Mouse (Mus musculus) lung, embryonic 16.5 days (tissue): ENCODE results near the gene Fos. TPM values are rescaled to one million over a fixed set of nuclear protein-coding genes. Genes with fewer than 3 reads are reported as not detected.

Experiments
- ATAC-seq: fragments of 200-750 bp; cut with Nextera tagmentation; 2 replicates; pipeline ENCODE4 v1.8.0; 2017; ENCODE audit warnings: low read depth, mild to moderate bottlenecking, moderate library complexity
- H3K27ac ChIP-seq: fragments of 300-500 bp; sonication (generic); 2 replicates; pipeline ENCODE4 v1.5.1; 2014; ENCODE audit warnings: mild to moderate bottlenecking, control low read depth, low read length
- H3K27me3 ChIP-seq: fragments of 300-500 bp; sonication (generic); 2 replicates; pipeline ENCODE4 v1.6.1; 2014; ENCODE audit warnings: low read depth, low read length, mixed read lengths; ENCODE audit not compliant: control insufficient read depth, insufficient read depth
- H3K36me3 ChIP-seq: fragments of 300-500 bp; sonication (generic); 2 replicates; pipeline ENCODE4 v1.6.1; 2014; ENCODE audit warnings: low read length; ENCODE audit not compliant: control insufficient read depth, insufficient read depth
- H3K4me1 ChIP-seq: fragments of 300-500 bp; sonication (generic); replicated peaks from 2 replicates; pipeline ENCODE4 v1.6.1; 2014; ENCODE audit warnings: low read length, mixed read lengths; ENCODE audit not compliant: control insufficient read depth, insufficient read depth
- H3K4me2 ChIP-seq: fragments of 300-500 bp; sonication (generic); 2 replicates; pipeline ENCODE4 v1.6.1; 2014; ENCODE audit warnings: low read depth, low read length, control low read depth
- H3K4me3 ChIP-seq: fragments of 300-500 bp; sonication (generic); 2 replicates; pipeline ENCODE4 v1.5.1; 2014; ENCODE audit warnings: mild to moderate bottlenecking, low read length, control low read depth
- H3K9ac ChIP-seq: fragments of 300-500 bp; sonication (generic); 2 replicates; pipeline ENCODE4 v1.6.1; 2014; ENCODE audit warnings: low read length, control low read depth
- H3K9me3 ChIP-seq: fragments of 300-500 bp; sonication (generic); 2 replicates; pipeline ENCODE4 v1.6.1; 2016; ENCODE audit warnings: low read length; ENCODE audit not compliant: control insufficient read depth
- WGBS: fragments of 180-500 bp; shearing (Covaris S2); extraction: QIAGEN DNeasy Blood & Tissue Kit; methylation state at CpG from one replicate; pipeline ENCODE4 v1.1.7; 2014; 5-methylcytosine and 5-hydroxymethylcytosine counted together
- polyA plus RNA-seq: library from polyadenylated mRNA; unstranded; fragments of >200 nt; fragmentation: Nextera tagmentation; extraction: Ambion mirVana; gene quantifications from 2 replicates; pipeline ENCODE4 v1.2.1, GENCODE M21; 2015

Gene Fos
- 6.8 and 7.9 TPM in 2 replicates for polyA plus RNA-seq

DNA sequence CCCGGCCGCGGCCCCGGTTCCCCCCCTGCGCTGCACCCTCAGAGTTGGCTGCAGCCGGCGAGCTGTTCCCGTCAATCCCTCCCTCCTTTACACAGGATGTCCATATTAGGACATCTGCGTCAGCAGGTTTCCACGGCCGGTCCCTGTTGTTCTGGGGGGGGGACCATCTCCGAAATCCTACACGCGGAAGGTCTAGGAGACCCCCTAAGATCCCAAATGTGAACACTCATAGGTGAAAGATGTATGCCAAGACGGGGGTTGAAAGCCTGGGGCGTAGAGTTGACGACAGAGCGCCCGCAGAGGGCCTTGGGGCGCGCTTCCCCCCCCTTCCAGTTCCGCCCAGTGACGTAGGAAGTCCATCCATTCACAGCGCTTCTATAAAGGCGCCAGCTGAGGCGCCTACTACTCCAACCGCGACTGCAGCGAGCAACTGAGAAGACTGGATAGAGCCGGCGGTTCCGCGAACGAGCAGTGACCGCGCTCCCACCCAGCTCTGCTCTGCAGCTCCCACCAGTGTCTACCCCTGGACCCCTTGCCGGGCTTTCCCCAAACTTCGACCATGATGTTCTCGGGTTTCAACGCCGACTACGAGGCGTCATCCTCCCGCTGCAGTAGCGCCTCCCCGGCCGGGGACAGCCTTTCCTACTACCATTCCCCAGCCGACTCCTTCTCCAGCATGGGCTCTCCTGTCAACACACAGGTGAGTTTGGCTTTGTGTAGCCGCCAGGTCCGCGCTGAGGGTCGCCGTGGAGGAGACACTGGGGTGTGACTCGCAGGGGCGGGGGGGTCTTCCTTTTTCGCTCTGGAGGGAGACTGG, at the start of gene Fos:
Gene Fos, plus strand, starts transcription at position 410 of the 817 bp plus-strand sequence.
- Histone ChIP-seq H3K36me3 (no peaks in the 10 kb centered on the region), H3K9me3 (no peaks in the 10 kb centered on the region), H3K4me1 (peaks cover 27% of the 10 kb centered on the region), H3K4me3 (peak within 1 kb of the TSS; percentile 57), H3K4me2 (peak within 1 kb of the TSS; percentile 89), H3K27me3 (peaks cover 18% of the 10 kb centered on the region), H3K27ac (peak within 1 kb of the TSS; percentile 82), H3K9ac (peak within 1 kb of the TSS; percentile 71)
- peak; percentile 91 for ATAC-seq
- under 1% methylated on average over 55 of the region's 56 CpGs for WGBS

DNA sequence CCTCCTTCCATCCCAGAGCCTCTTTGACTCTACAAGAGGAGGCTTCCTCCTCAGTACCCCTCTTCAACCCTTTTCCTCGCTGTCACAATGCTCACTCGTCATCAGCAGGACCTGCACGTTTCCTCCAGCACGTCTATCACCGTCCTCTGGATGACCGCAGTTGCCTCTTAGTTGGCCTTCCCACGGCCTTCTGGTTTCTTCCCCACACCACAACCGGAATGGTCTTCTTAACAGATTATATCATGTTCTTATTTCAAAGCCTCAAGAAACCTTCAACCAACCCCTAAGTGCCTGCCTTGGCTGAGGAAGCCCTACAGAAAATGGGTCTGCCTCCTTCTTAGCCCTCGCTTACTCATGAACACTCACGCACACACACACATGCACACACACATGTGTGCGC, 48.0 kb upstream of the Fos start:
- Histone ChIP-seq H3K4me3 (no peak overlapping the region), H3K4me1 (peaks cover 5% of the 10 kb centered on the region; the same call in 1 of the 2 replicates), H3K27ac (no peak overlapping the region), H3K36me3 (no peaks in the 10 kb centered on the region), H3K27me3 (no peaks in the 10 kb centered on the region), H3K9ac (no peak overlapping the region), H3K9me3 (no peaks in the 10 kb centered on the region), H3K4me2 (no peak overlapping the region)
- 76% methylated on average over 11 of the region's 11 CpGs for WGBS
- ATAC-seq = no peak

DNA sequence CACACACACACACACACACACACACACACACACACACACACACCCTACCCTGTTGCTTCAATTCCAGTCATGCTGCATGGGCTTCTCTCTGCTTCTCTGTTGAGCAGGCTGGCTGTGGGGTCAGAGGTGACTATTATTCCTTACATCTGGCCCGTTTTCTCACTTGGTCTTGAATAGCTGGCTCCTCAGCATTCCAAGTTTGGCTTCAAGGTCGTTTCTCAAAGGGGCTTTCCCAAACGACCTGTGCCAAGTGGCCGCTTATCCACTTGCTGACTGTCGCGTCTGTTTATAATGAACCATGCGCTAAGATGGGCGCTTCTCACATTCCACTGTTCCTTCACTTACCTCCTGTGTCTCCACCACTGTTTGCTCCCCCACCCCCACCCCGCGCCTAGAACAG, 47.6 kb upstream of the Fos start:
- WGBS = 13% methylated on average over 10 of the region's 10 CpGs
- Histone ChIP-seq H3K36me3 (no peaks in the 10 kb centered on the region), H3K27ac (no peak overlapping the region), H3K9me3 (no peaks in the 10 kb centered on the region), H3K4me2 (no peak overlapping the region), H3K27me3 (no peaks in the 10 kb centered on the region), H3K4me1 (peaks cover 5% of the 10 kb centered on the region; the same call in 1 of the 2 replicates), H3K9ac (no peak overlapping the region), H3K4me3 (no peak overlapping the region)
- ATAC-seq = no peak

DNA sequence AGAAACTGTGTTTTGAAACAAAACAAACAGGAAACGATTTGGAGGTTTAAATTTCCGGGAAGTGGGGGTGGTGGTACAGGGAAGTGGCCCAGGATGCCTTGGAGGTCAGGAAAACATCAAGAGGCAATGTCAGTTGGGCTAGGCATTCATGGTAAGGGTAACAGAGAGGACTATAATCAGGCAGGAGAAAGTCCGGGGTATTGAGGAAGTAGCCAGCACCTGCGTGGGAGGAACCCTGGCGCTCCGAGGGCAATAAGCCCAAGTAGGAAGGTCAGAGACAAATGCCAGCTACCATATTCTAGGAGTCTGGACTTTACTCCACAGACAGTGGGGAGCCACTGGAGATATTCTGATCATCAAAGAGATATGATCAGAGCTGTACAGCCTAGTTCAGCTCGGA, 45.9 kb upstream of the Fos start:
- Histone ChIP-seq H3K4me3 (no peak overlapping the region), H3K27ac (no peak overlapping the region), H3K4me2 (no peak overlapping the region), H3K9me3 (no peaks in the 10 kb centered on the region), H3K27me3 (no peaks in the 10 kb centered on the region), H3K4me1 (peaks cover 5% of the 10 kb centered on the region; the same call in 1 of the 2 replicates), H3K9ac (no peak overlapping the region), H3K36me3 (no peaks in the 10 kb centered on the region)
- WGBS = 62% methylated on average over 7 of the region's 7 CpGs
- ATAC-seq = no peak

DNA sequence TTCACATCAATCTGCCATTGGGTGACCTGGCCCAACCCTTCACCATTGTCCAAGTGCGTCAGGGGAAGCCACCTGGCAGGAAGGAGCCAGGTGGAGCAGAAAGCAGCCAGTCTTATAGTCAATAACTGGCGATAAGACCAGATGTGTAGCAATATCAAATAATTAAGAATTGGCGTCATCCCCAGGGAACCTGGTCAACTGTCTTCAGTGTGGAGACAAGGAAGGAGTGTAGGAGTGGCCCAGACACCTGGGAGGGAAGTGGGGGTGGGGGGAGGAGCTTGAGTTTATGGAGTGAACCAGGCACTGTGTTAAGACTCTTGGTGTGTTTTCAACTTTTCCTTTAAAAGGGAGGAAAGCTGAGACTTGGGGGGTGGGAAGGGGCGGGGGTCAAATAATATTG, 43.7 kb upstream of the Fos start:
- no peaks in the 10 kb centered on the region for H3K9me3 ChIP-seq
- no peak overlapping the region for H3K9ac ChIP-seq
- no peak for ATAC-seq
- 51% methylated on average over 4 of the region's 4 CpGs for WGBS
- no peak overlapping the region for H3K4me2 ChIP-seq
- H3K36me3 ChIP-seq = no peaks in the 10 kb centered on the region
- H3K4me3 ChIP-seq = no peak overlapping the region
- H3K27me3 ChIP-seq = no peaks in the 10 kb centered on the region
- H3K4me1 ChIP-seq = peaks cover 5% of the 10 kb centered on the region; the same call in 1 of the 2 replicates
- no peak overlapping the region for H3K27ac ChIP-seq

- Histone ChIP-seq H3K9me3 (no peaks in the 10 kb centered on the region), H3K27ac (no peak overlapping the region), H3K36me3 (no peaks in the 10 kb centered on the region), H3K4me3 (no peak overlapping the region), H3K4me2 (no peak overlapping the region), H3K9ac (no peak overlapping the region), H3K27me3 (no peaks in the 10 kb centered on the region), H3K4me1 (peaks cover 5% of the 10 kb centered on the region; the same call in 1 of the 2 replicates)
- WGBS = 18% methylated on average over 6 of the region's 6 CpGs
- no peak for ATAC-seq
Measured at GRCm38 (mm10) chr12:85430434-85430833, 43.3 kb upstream of the Fos start.

GRCm38 (mm10) chr12:85433850-85434249, 39.8 kb upstream of the Fos start:
- WGBS = 34% methylated on average over 3 of the region's 3 CpGs
- no peak overlapping the region for H3K27ac ChIP-seq

GRCm38 (mm10) chr12:85434526-85434925, 39.2 kb upstream of the Fos start:
- ATAC-seq = no peak
- H3K27ac ChIP-seq = no peak overlapping the region
- H3K4me3 ChIP-seq = no peak overlapping the region
- H3K36me3 ChIP-seq = no peaks in the 10 kb centered on the region
- H3K4me2 ChIP-seq = no peak overlapping the region
- 78% methylated on average over 5 of the region's 5 CpGs for WGBS
- H3K27me3 ChIP-seq = no peaks in the 10 kb centered on the region
- H3K9ac ChIP-seq = no peak overlapping the region
- H3K9me3 ChIP-seq = no peaks in the 10 kb centered on the region
- H3K4me1 ChIP-seq = peaks cover 5% of the 10 kb centered on the region; the same call in 1 of the 2 replicates

More at GRCm38 (mm10) chr12:85433850-85434249, 39.8 kb upstream of the Fos start:
- Histone ChIP-seq H3K4me2 (no peak overlapping the region), H3K27me3 (no peaks in the 10 kb centered on the region), H3K9me3 (no peaks in the 10 kb centered on the region), H3K4me1 (peaks cover 5% of the 10 kb centered on the region; the same call in 1 of the 2 replicates), H3K4me3 (no peak overlapping the region), H3K36me3 (no peaks in the 10 kb centered on the region), H3K9ac (no peak overlapping the region)
- no peak for ATAC-seq

- H3K9ac ChIP-seq = no peak overlapping the region
- 0 out of 2 replicates have a peak, but pooled peaks cover 2% of the 10 kb centered on the region for H3K4me1 ChIP-seq
- H3K4me3 ChIP-seq = no peak overlapping the region
- no peaks in the 10 kb centered on the region for H3K9me3 ChIP-seq
- H3K36me3 ChIP-seq = no peaks in the 10 kb centered on the region
- peak; percentile 68 for ATAC-seq
- 0 out of 2 replicates have a peak overlapping the region, but pooled peaks have one; percentile 20 for H3K27ac ChIP-seq
- 31% methylated on average over 10 of the region's 10 CpGs for WGBS
- no peaks in the 10 kb centered on the region for H3K27me3 ChIP-seq
- no peak overlapping the region for H3K4me2 ChIP-seq
Measured at GRCm38 (mm10) chr12:85436021-85436621, 37.6 kb upstream of the Fos start.
